ENCODE assay signal across 8 mouse cellular contexts in genomic region chr2:60901511-60901951, GRCm38 (mm10).
A peak's percentile ranks its signal among the peaks of the same experiment; 100 is the strongest.
DNase-seq lines count a peak whose midpoint lies in the region; ATAC-seq lines count a peak whose summit lies in the region.

No protein-coding gene starts in this region.

- H3K9ac ChIP-seq in heart, embryonic 16.5 days (ENCODE audit: low read length) = peak overlapping the region; percentile 49; the same call in 1 of the 2 replicates
- H3K9ac ChIP-seq in forebrain, embryonic 15.5 days (replicated peaks) = no peak overlapping the region

- 41% methylated on average over 15 of the region's 15 CpGs for WGBS in heart, embryonic 16.5 days
- WGBS in forebrain, embryonic 15.5 days = 80% methylated on average over 15 of the region's 15 CpGs

- DNase-seq in MN1 (ENCODE audit: low spot score) = peak; percentile 84
- peak; percentile 71 to 79 for DNase-seq in adrenal gland, postnatal 36 days
- peak; percentile 27 for DNase-seq in liver
- peak; percentile 81 for DNase-seq in skeletal muscle tissue, adult 2 months (ENCODE audit: low read depth, low spot score)
- no peak for DNase-seq in B cell, adult 2 months

- H3K4me2 ChIP-seq in heart, embryonic 16.5 days (ENCODE audit: low read depth, low read length) = peak overlapping the region; percentile 50
- H3K4me2 ChIP-seq in forebrain, embryonic 15.5 days (replicated peaks) = no peak overlapping the region

- H3K27me3 ChIP-seq in heart, embryonic 16.5 days (ENCODE audit: control insufficient read depth, insufficient read depth, low read length) = no peaks in the 10 kb centered on the region
- no peaks in the 10 kb centered on the region for H3K27me3 ChIP-seq in forebrain, embryonic 15.5 days

- peak overlapping the region; percentile 72 for H3K27ac ChIP-seq in heart, embryonic 16.5 days (ENCODE audit: low read length)
- H3K27ac ChIP-seq in forebrain, embryonic 15.5 days (replicated peaks) = no peak overlapping the region

- H3K4me3 ChIP-seq in heart, embryonic 16.5 days (ENCODE audit: low read length) = 0 out of 2 replicates have a peak overlapping the region, but pooled peaks have one; percentile 6
- H3K4me3 ChIP-seq in forebrain, embryonic 15.5 days = no peak overlapping the region

- ATAC-seq in heart, embryonic 16.5 days (replicated peaks; ENCODE audit: extremely low read depth, insufficient read depth, low FRiP score) = peak; percentile 59
- no peak for ATAC-seq in forebrain, embryonic 15.5 days (replicated peaks)
- ATAC-seq in megakaryocyte-erythroid progenitor cell, adult 5-6 weeks (replicated peaks; ENCODE audit: low FRiP score, low TSS enrichment, poor library complexity, severe bottlenecking) = no peak

- no peaks in the 10 kb centered on the region for H3K36me3 ChIP-seq in heart, embryonic 16.5 days (ENCODE audit: control insufficient read depth, insufficient read depth)
- no peaks in the 10 kb centered on the region for H3K36me3 ChIP-seq in forebrain, embryonic 15.5 days

- peaks cover 32% of the 10 kb centered on the region for H3K4me1 ChIP-seq in heart, embryonic 16.5 days (ENCODE audit: control insufficient read depth, insufficient read depth, low read length)
- no peaks in the 10 kb centered on the region for H3K4me1 ChIP-seq in forebrain, embryonic 15.5 days

- no peaks in the 10 kb centered on the region for H3K9me3 ChIP-seq in heart, embryonic 16.5 days (replicated peaks; ENCODE audit: control insufficient read depth, low read length)
- H3K9me3 ChIP-seq in forebrain, embryonic 15.5 days = no peaks in the 10 kb centered on the region

Comparison
In these comparisons a context has a peak if more than half of its experiments do, and no peak if none do; other contexts are left out.
1. DNase-seq: peak in MN1 (single experiment), adrenal gland, postnatal 36 days (2 of 2), liver (single experiment) and skeletal muscle tissue, adult 2 months (single experiment); none in B cell, adult 2 months (0 of 2).